Mouse (Mus musculus) G1E (cell line): Measurements from ENCODE around the gene Itpa. TPM values are rescaled to one million over a fixed set of nuclear protein-coding genes. Genes with fewer than 3 reads are reported as not detected.

Experiments
- ATAC-seq: 2 replicates; pipeline ENCODE4 v1.8.0; 2016; ENCODE audit warnings: mild to moderate bottlenecking; ENCODE audit not compliant: insufficient number of reproducible peaks, poor library complexity, low FRiP score, severe bottlenecking; ENCODE audit errors: extremely low read depth
- DNase-seq: peaks from one replicate; pipeline ENCODE4 v3.0.0; 2012; ENCODE audit warnings: low spot score
- H3K27me3 ChIP-seq: 2 replicates; pipeline ENCODE4 v1.6.1; 2012; ENCODE audit warnings: mild to moderate bottlenecking, low read length, inconsistent platforms; ENCODE audit not compliant: insufficient read depth
- H3K36me3 ChIP-seq: replicated peaks from 2 replicates; pipeline ENCODE3; 2012; ENCODE audit warnings: mild to moderate bottlenecking, inconsistent platforms
- H3K4me1 ChIP-seq: 2 replicates; pipeline ENCODE4 v1.6.1; 2012; ENCODE audit warnings: low read depth, low read length, inconsistent platforms, mixed read lengths; ENCODE audit not compliant: insufficient read depth
- H3K4me3 ChIP-seq: 2 replicates; pipeline ENCODE4 v1.5.1; 2012; ENCODE audit warnings: low read depth, mild to moderate bottlenecking, inconsistent platforms, low read length, moderate library complexity, mixed read lengths
- H3K9me3 ChIP-seq: replicated peaks from 2 replicates; pipeline ENCODE4 v1.6.1; 2012; ENCODE audit warnings: inconsistent platforms
- CTCF ChIP-seq: IDR thresholded peaks from 2 replicates; pipeline ENCODE4 v1.5.1; 2012; ENCODE audit warnings: low read depth, low read length, inconsistent platforms, mixed read lengths
- GATA1 ChIP-seq: IDR thresholded peaks from 2 replicates; pipeline ENCODE4 v1.6.1; 2012; ENCODE audit warnings: borderline replicate concordance, low read length, inconsistent platforms, mixed read lengths
- GATA2 ChIP-seq: IDR thresholded peaks from 2 replicates; pipeline ENCODE4 v1.6.1; 2012; ENCODE audit warnings: low read depth, low read length, inconsistent platforms, borderline replicate concordance
- POLR2AphosphoS5 ChIP-seq: IDR thresholded peaks from 2 replicates; pipeline ENCODE4 v1.6.1; 2012; ENCODE audit warnings: low read depth, low read length, inconsistent platforms; ENCODE audit not compliant: insufficient replicate concordance
- TAL1 ChIP-seq: conservative IDR thresholded peaks from 2 replicates; pipeline ENCODE4 v1.6.1; 2012; ENCODE audit warnings: low read depth, low read length, inconsistent platforms, mixed read lengths
- polyA plus RNA-seq: library from polyadenylated mRNA; stranded (reverse); fragments of >175 nt; gene quantifications from 2 replicates; pipeline ENCODE4 v1.2.3, GENCODE M21; 2012
- total RNA-seq, 2 experiments: library from RNA; stranded (forward) in 1 of 2; stranded (reverse) in 1 of 2; fragments of 200-1000 nt in 1 of 2; fragments of >200 nt in 1 of 2; fragmentation: Nextera tagmentation in 1 of 2; gene quantifications; 2 replicates each; pipeline ENCODE4 v1.2.3; 2014 to 2017

Gene Itpa
- total and polyA plus RNA-seq, 3 experiments, result 10.9 to 113 (median 11.1) TPM

DNA sequence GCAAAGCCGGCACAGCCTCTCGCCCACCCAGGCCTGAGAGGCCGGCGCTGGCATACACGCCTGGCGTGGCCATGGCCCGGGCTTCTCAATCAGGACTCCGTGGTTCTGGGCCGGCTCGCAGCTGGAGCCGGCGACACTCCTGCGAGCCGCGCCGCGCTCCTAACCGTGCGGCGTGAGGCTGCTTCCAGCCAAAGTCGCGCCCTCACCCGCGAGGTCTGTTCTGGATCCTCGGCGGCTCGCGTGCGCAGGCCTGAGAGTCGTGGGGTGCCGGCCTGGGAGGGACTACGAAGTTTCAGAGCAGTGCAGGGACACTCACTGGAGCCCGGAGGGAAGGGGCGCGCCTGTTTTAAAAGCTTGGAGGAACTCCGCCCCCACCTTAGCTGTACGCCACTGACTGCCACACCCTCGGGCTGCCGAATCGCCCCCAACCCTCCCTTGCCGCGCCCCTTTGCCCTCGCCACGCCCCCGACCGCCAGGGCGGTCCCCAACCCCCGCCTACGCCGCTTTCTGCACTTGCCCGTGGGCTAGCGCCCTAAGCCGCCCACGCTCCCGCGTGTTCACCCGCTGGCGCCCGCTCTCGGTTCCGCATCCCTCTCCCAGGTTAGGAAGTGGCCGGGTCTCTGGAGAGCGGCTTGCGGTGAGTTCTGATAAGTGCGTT is 29.9 kb downstream of the Itpa start, which contains the start of gene Slc4a11:
Slc4a11 (minus strand) TSS at position 367 of the 658 bp plus-strand sequence.
- H3K9me3 ChIP-seq, result no peaks in the 10 kb centered on the region
- peak within 1 kb of the TSS; percentile 71 for H3K4me3 ChIP-seq
- no peaks in the 10 kb centered on the region for H3K36me3 ChIP-seq
- TF ChIP-seq GATA2, result no peak
- TF ChIP-seq POLR2AphosphoS5, result no peak
- TF ChIP-seq GATA1, result no peak
- no peak for TF ChIP-seq TAL1
- TF ChIP-seq CTCF, result no peak
- peaks cover 59% of the 10 kb centered on the region for H3K27me3 ChIP-seq
- DNase-seq (peak; percentile 61), ATAC-seq (peak; percentile 34)
- peaks cover 18% of the 10 kb centered on the region for H3K4me1 ChIP-seq

- H3K4me3 ChIP-seq, result peak overlapping the region; percentile 71; the same call in 1 of the 2 replicates
- TF ChIP-seq TAL1, result no peak
- TF ChIP-seq POLR2AphosphoS5, result no peak
- no peak for TF ChIP-seq GATA1
- no peak for TF ChIP-seq GATA2
- no peaks in the 10 kb centered on the region for H3K36me3 ChIP-seq
- ATAC-seq, result no peak
- H3K4me1 ChIP-seq, result peaks cover 18% of the 10 kb centered on the region
- no peaks in the 10 kb centered on the region for H3K9me3 ChIP-seq
- peaks cover 59% of the 10 kb centered on the region for H3K27me3 ChIP-seq
- no peak for DNase-seq
Observed at GRCm38 (mm10) chr2:130697821-130698266, 30.4 kb downstream of the Itpa start.

GRCm38 (mm10) chr2:130704040-130705001 is 36.9 kb downstream of the Itpa start:
- no peaks in the 10 kb centered on the region for H3K9me3 ChIP-seq
- TF ChIP-seq GATA1 (no peak), CTCF (no peak), GATA2 (no peak), POLR2AphosphoS5 (no peak), TAL1 (no peak)
- no peak for ATAC-seq
- DNase-seq, result no peak
- no peak overlapping the region for H3K4me3 ChIP-seq
- no peaks in the 10 kb centered on the region for H3K36me3 ChIP-seq
- H3K27me3 ChIP-seq, result peaks cover 21% of the 10 kb centered on the region
- H3K4me1 ChIP-seq, result peaks cover 4% of the 10 kb centered on the region; the same call in 1 of the 2 replicates

GRCm38 (mm10) chr2:130705178-130705577 is 37.8 kb downstream of the Itpa start:
- H3K36me3 ChIP-seq, result no peaks in the 10 kb centered on the region
- DNase-seq, result no peak
- no peak for ATAC-seq
- peaks cover 15% of the 10 kb centered on the region for H3K27me3 ChIP-seq
- no peaks in the 10 kb centered on the region for H3K9me3 ChIP-seq
- TF ChIP-seq GATA2, result no peak
- no peak for TF ChIP-seq CTCF
- TF ChIP-seq POLR2AphosphoS5, result no peak
- TF ChIP-seq GATA1, result no peak
- TF ChIP-seq TAL1, result no peak
- H3K4me3 ChIP-seq, result no peak overlapping the region
- peaks cover 4% of the 10 kb centered on the region; the same call in 1 of the 2 replicates for H3K4me1 ChIP-seq

GRCm38 (mm10) chr2:130706602-130707001 is 39.2 kb downstream of the Itpa start:
- Histone ChIP-seq H3K9me3 (no peaks in the 10 kb centered on the region), H3K36me3 (no peaks in the 10 kb centered on the region), H3K27me3 (peaks cover 11% of the 10 kb centered on the region), H3K4me3 (no peak overlapping the region), H3K4me1 (peaks cover 4% of the 10 kb centered on the region; the same call in 1 of the 2 replicates)
- no peak for DNase-seq
- no peak for ATAC-seq
- no peak for TF ChIP-seq CTCF
- TF ChIP-seq GATA2, result no peak
- no peak for TF ChIP-seq POLR2AphosphoS5
- TF ChIP-seq GATA1, result no peak
- no peak for TF ChIP-seq TAL1

GRCm38 (mm10) chr2:130707057-130707456 is 39.6 kb downstream of the Itpa start:
- Histone ChIP-seq H3K36me3 (no peaks in the 10 kb centered on the region), H3K4me1 (peaks cover 4% of the 10 kb centered on the region; the same call in 1 of the 2 replicates), H3K4me3 (no peak overlapping the region), H3K9me3 (no peaks in the 10 kb centered on the region), H3K27me3 (peaks cover 11% of the 10 kb centered on the region)
- no peak for TF ChIP-seq GATA1
- TF ChIP-seq POLR2AphosphoS5, result no peak
- TF ChIP-seq GATA2, result no peak
- no peak for TF ChIP-seq TAL1
- TF ChIP-seq CTCF, result no peak
- no peak for ATAC-seq
- no peak for DNase-seq
